In genomic region chr8:50387189-50387588, GRCm38 (mm10) we compare ENCODE assay signal across 31 mouse cellular contexts.
DNase-seq lines count a peak whose midpoint lies in the region; ATAC-seq and TF ChIP-seq lines count a peak whose summit lies in the region.
"Had no signal": no experiment of that assay in that cellular context is flagged by ENCODE, and none has a peak within 500 bp of the region (broad histone marks: within the 10 kb centered on the region; RNA-seq: fewer than 3 reads in every experiment).

No protein-coding gene starts in this region.

- no peaks in the 10 kb centered on the region for H3K4me1 ChIP-seq in hindbrain, embryonic 11.5 days (replicated peaks; ENCODE audit: control insufficient read depth, insufficient read depth, low read length)
- H3K4me1 ChIP-seq in hindbrain, embryonic 10.5 days (replicated peaks): peaks cover 13% of the 10 kb centered on the region; the same call in 1 of the 2 replicates
- peaks cover 9% of the 10 kb centered on the region for H3K4me1 ChIP-seq in neural tube, embryonic 12.5 days
- H3K4me1 ChIP-seq in midbrain, postnatal 0 days (ENCODE audit: insufficient read depth, low read length): no peaks in the 10 kb centered on the region
- H3K4me1 ChIP-seq: embryonic facial prominence, embryonic 10.5 days; embryonic facial prominence, embryonic 15.5 days; forebrain, embryonic 13.5 days; liver, embryonic 15.5 days had no signal

- WGBS in hindbrain, embryonic 11.5 days: 62% methylated on average over 7 of the region's 7 CpGs
- WGBS in hindbrain, embryonic 10.5 days: 56% methylated on average over 7 of the region's 7 CpGs
- 29% methylated on average over 7 of the region's 7 CpGs for WGBS in neural tube, embryonic 12.5 days
- 33% methylated on average over 7 of the region's 7 CpGs for WGBS in midbrain, postnatal 0 days

- no peak overlapping the region for H3K4me2 ChIP-seq in hindbrain, embryonic 11.5 days (replicated peaks; ENCODE audit: low read depth, low read length)
- 0 out of 2 replicates have a peak overlapping the region, but pooled peaks have one; percentile 4 for H3K4me2 ChIP-seq in neural tube, embryonic 12.5 days (replicated peaks)
- no peak overlapping the region for H3K4me2 ChIP-seq in midbrain, postnatal 0 days (ENCODE audit: low read depth, low read length, poor library complexity, severe bottlenecking)
- H3K4me2 ChIP-seq: embryonic facial prominence, embryonic 15.5 days; forebrain, embryonic 13.5 days; heart, embryonic 11.5 days; hindbrain, embryonic 14.5 days; limb, embryonic 12.5 days; liver, embryonic 15.5 days; lung, embryonic 14.5 days had no signal

- H3K27me3 ChIP-seq in hindbrain, embryonic 11.5 days (ENCODE audit: control insufficient read depth, insufficient read depth, low read length): no peaks in the 10 kb centered on the region
- no peaks in the 10 kb centered on the region for H3K27me3 ChIP-seq in hindbrain, embryonic 10.5 days (ENCODE audit: insufficient read depth, poor library complexity, severe bottlenecking)
- H3K27me3 ChIP-seq in neural tube, embryonic 12.5 days (replicated peaks): no peaks in the 10 kb centered on the region
- H3K27me3 ChIP-seq in midbrain, postnatal 0 days (ENCODE audit: insufficient read depth, low read length): no peaks in the 10 kb centered on the region
- H3K27me3 ChIP-seq: embryonic facial prominence, embryonic 15.5 days; forebrain, embryonic 13.5 days; limb, embryonic 12.5 days; liver, embryonic 15.5 days had no signal

- no peaks in the 10 kb centered on the region for H3K9me3 ChIP-seq in hindbrain, embryonic 11.5 days (ENCODE audit: control insufficient read depth, low read length)
- H3K9me3 ChIP-seq in hindbrain, embryonic 10.5 days: no peaks in the 10 kb centered on the region
- H3K9me3 ChIP-seq in neural tube, embryonic 12.5 days: no peaks in the 10 kb centered on the region
- H3K9me3 ChIP-seq in midbrain, postnatal 0 days (ENCODE audit: low read length): no peaks in the 10 kb centered on the region
- H3K9me3 ChIP-seq: embryonic facial prominence, embryonic 10.5 days; embryonic facial prominence, embryonic 15.5 days; forebrain, embryonic 13.5 days; limb, embryonic 12.5 days; liver, embryonic 15.5 days had no signal

- ATAC-seq in hindbrain, embryonic 11.5 days (ENCODE audit: low FRiP score): peak; percentile 59; the same call in 1 of the 2 replicates
- ATAC-seq in neural tube, embryonic 12.5 days (ENCODE audit: low FRiP score, low read depth): no peak
- no peak for ATAC-seq in midbrain, postnatal 0 days (ENCODE audit: low FRiP score)
- ATAC-seq: CD4-positive, CD25-positive, alpha-beta regulatory T cell, adult 4 months; forebrain, embryonic 13.5 days had no signal

- no peak overlapping the region for H3K27ac ChIP-seq in hindbrain, embryonic 11.5 days (ENCODE audit: low read depth, low read length)
- no peak overlapping the region for H3K27ac ChIP-seq in hindbrain, embryonic 10.5 days
- H3K27ac ChIP-seq in neural tube, embryonic 12.5 days: no peak overlapping the region
- H3K27ac ChIP-seq in midbrain, postnatal 0 days (ENCODE audit: low read depth, low read length): no peak overlapping the region
- H3K27ac ChIP-seq: embryonic facial prominence, embryonic 10.5 days; embryonic facial prominence, embryonic 15.5 days; forebrain, embryonic 13.5 days; gastrocnemius, adult 2 months; hindbrain, embryonic 14.5 days; layer of hippocampus, adult 2 months; left cerebral cortex, adult 2 months; limb, embryonic 12.5 days; liver, embryonic 15.5 days had no signal

- no peaks in the 10 kb centered on the region for H3K36me3 ChIP-seq in hindbrain, embryonic 11.5 days (ENCODE audit: control insufficient read depth, insufficient read depth, low read length)
- H3K36me3 ChIP-seq in hindbrain, embryonic 10.5 days: no peaks in the 10 kb centered on the region
- no peaks in the 10 kb centered on the region for H3K36me3 ChIP-seq in neural tube, embryonic 12.5 days
- no peaks in the 10 kb centered on the region for H3K36me3 ChIP-seq in midbrain, postnatal 0 days (ENCODE audit: insufficient read depth, low read length)
- H3K36me3 ChIP-seq: embryonic facial prominence, embryonic 10.5 days; embryonic facial prominence, embryonic 15.5 days; limb, embryonic 12.5 days; liver, embryonic 15.5 days had no signal

- TF ChIP-seq CTCF in midbrain, postnatal 0 days (IDR thresholded peaks at IDR 0.05): no peak

- H3K4me3 ChIP-seq in hindbrain, embryonic 11.5 days (ENCODE audit: low read depth, low read length): no peak overlapping the region
- no peak overlapping the region for H3K4me3 ChIP-seq in hindbrain, embryonic 10.5 days
- no peak overlapping the region for H3K4me3 ChIP-seq in neural tube, embryonic 12.5 days
- H3K4me3 ChIP-seq in midbrain, postnatal 0 days (ENCODE audit: low read depth, low read length): no peak overlapping the region
- H3K4me3 ChIP-seq: embryonic facial prominence, embryonic 10.5 days; embryonic facial prominence, embryonic 15.5 days; forebrain, embryonic 13.5 days; gastrocnemius, adult 2 months; layer of hippocampus, adult 2 months; left cerebral cortex, adult 2 months; limb, embryonic 12.5 days; liver, embryonic 15.5 days; myocyte had no signal

- DNase-seq in hindbrain, embryonic 11.5 days (ENCODE audit: low spot score): no peak
- no peak for DNase-seq in hindbrain, embryonic 10.5 days (ENCODE audit: low spot score)
- no peak for DNase-seq in neural tube, embryonic 10.5 days (ENCODE audit: extremely low spot score, low spot score)
- peak; percentile 10 for DNase-seq in midbrain, postnatal 0 days (ENCODE audit: low spot score)
- DNase-seq in cerebellum, adult 8-10 months: no peak
- DNase-seq in adipocyte (ENCODE audit: low spot score): no peak
- DNase-seq: adrenal gland, postnatal 36 days; cerebellum, adult 9-10 months; cerebellum, postnatal 36 days; gastrocnemius, adult 2 months; gastrocnemius, postnatal 36 days; heart, adult 18-20 months; heart, postnatal 36 days; kidney, adult 18-20 months; kidney, postnatal 36 days; lung, embryonic 14.5 days; lung, postnatal 14 days; thymus, adult 2 months; thymus, postnatal 36 days had no signal

- H3K9ac ChIP-seq in hindbrain, embryonic 11.5 days (ENCODE audit: low read depth, low read length): no peak overlapping the region
- no peak overlapping the region for H3K9ac ChIP-seq in neural tube, embryonic 12.5 days
- no peak overlapping the region for H3K9ac ChIP-seq in midbrain, postnatal 0 days (replicated peaks; ENCODE audit: low read length, poor library complexity, severe bottlenecking)
- H3K9ac ChIP-seq: embryonic facial prominence, embryonic 15.5 days; forebrain, embryonic 13.5 days; hindbrain, embryonic 14.5 days; limb, embryonic 12.5 days; liver, embryonic 15.5 days; lung, embryonic 14.5 days had no signal
